Mouse (Mus musculus): ENCODE measurements around the gene Slc35b3.

Gene Slc35b3

DNA sequence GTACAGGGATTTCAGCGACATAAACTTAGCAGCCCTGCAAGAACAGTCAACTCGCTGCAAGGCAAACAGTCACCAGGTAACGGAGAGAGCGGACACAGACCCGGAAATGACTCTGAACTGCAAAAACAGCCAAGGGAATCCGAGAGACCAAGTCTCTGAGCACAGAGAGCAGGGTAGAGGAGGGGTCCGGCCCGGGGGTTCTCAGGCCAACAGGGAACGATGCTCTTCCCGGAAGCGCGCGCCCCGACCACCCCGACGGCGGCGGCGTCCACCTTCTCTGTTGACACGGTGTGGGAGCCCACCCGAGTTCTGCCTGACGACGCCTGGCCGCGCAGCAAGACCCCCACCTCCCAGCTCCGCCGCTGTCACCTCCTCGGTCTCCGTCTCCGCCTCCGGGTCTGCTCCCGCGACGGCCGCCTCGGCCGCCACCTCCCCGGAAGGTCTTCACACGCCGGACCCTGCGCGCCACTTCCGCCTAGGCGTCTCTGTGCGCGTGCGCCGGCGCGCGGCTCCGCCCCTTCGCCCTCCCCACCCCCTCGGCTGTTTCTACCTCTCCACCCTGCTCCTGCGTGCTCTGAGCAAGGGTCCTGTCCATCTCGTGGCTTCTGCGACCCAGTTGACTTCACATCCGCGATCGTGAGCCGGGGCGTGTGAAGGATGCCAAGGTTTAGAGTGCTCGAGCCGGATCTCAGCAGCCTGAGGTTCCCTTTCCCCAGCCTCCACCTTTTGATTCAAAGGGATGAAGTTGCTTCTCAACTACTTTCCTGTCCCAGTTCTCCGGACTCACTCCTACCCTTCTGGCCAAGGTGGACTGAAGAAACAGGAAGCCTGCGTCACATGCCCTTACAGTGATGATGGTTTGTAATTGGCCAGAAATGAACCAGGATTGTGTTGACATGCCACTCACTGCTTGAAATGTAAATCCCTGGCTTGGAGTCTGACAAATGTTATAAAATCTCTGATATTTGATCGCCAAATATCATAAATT is at the start of gene Slc35b3:
Slc35b3 (minus strand) TSS at position 813 of the 988 bp plus-strand sequence.
- DNase-seq (ENCODE audit: extremely low read depth, low read depth, low spot score), result no peak

GRCm38 (mm10) chr13:39010280-39010679 is 49.6 kb upstream of the Slc35b3 start:
- DNase-seq (ENCODE audit: extremely low read depth, low read depth, low spot score), result no peak

GRCm38 (mm10) chr13:39003101-39003762 is 42.6 kb upstream of the Slc35b3 start:
- no peak for DNase-seq (ENCODE audit: extremely low read depth, low read depth, low spot score)

DNA sequence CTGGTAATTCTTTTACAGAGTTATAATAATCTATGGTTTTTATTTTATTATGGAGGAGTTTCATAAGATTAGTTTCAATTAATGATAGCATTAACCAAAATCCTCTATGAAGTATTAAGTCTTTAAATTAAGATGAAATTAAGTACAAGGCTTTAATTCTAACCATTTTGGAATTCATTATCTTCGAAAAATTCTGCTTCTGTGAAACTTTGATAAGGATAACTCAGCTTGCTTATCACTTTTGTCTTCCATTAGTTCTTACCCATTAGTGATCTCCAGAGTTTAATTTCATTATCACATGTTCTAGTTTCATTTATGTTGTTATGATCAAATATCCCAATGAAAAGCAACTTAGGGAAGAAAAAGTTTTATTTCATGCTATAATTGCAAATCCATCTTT is 41.7 kb upstream of the Slc35b3 start:
- no peak for DNase-seq (ENCODE audit: extremely low read depth, low read depth, low spot score)

DNA sequence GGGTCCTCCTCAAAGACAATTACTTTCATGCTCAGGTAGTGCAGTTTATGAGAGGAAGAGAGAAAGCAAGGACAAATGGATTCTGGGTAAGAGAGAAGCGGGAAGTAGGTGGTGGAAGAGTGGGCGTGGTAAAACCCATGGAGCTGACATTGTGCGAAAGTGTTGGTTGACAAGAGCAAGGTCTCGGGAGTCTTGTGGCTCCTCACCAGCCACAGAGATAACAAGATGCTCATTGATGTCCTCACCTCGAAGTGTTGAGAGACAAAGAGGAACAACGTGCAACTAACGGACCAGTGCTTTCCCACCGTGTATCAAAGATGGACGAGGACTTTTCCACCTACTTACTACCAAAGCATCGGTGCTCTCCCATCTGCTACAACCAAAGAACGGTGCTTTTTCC is 40.8 kb upstream of the Slc35b3 start:
- DNase-seq (ENCODE audit: extremely low read depth, low read depth, low spot score), result no peak

DNA sequence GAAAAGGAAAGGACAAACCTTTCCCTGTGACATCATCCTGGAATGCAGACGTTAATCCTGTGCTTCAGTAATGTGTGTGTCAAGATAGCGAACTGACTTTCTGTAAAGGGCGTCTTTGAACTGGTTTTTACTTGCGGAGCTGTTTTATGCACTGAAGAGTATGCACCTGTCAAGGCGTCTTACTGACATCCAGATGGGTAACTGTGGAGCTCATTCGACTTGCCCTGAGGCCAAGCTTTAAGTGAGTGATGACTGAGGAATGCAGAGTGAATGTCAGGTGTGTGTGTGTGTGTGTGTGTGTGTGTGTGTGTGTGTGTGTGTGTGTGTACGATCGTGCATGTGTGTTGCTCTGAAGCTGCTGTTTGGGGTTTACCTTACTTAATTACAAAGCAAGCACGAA is 38.3 kb upstream of the Slc35b3 start:
- DNase-seq (ENCODE audit: extremely low read depth, low read depth, low spot score), result no peak

- no peak for DNase-seq (ENCODE audit: extremely low read depth, low read depth, low spot score)
Measured at GRCm38 (mm10) chr13:38992529-38992928, 31.9 kb upstream of the Slc35b3 start.

DNA sequence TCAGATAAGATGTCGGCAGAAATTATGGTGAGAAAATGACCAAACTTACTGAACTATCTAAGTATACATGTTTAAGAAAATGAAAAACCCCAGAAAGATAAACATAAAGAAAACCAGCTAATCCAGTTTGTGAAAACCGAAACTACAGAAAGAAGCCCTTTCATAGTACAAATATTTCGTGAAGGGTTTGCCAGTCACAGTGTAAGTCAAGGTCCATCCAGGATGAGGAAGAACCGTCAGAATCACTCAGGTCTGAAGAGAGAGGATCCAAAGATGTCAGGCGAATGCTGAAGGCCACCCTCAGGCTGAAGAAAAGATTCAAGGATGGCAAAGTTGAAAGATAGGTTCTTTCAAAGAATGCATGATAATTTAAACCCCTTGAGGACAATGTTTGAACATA is 23.1 kb upstream of the Slc35b3 start:
- DNase-seq (ENCODE audit: extremely low read depth, low read depth, low spot score), result no peak

DNA sequence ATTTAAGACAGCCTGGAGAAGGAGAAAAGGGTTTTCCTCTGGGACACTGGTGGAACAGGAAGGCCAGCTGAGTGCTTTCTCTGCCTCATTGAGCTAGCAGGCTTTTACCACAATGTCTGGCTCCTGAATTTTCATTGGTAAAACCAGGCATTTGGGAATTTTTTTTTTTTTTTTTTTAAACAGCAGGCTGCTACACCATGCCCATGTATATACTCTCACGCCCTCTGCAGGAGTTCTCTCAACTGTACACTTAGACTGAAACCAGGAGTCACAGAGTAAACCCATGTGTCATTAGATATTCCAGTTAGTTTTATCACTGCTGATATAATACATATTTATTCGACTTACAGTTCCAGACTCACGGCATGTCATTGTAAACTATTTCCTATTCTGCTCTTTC is 20.2 kb upstream of the Slc35b3 start:
- DNase-seq (ENCODE audit: extremely low read depth, low read depth, low spot score), result no peak

DNA sequence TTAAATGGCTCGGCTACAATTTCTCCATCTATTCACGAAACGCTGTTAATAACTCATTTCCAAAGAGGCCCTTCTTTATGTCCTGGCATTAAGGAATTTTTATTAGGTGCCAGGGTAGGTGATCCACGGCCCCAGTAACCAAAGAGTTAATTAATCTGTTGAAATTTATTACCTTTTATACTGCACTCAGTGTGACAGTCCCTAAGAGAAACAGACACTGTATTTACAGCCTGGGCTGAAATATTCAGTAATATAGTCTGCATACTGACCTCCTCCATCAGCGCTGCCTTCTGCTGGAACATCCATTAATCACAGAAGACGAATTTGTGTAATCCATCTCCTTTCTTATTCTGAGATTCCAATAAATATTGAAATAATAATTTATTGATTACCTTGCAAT is 16.3 kb upstream of the Slc35b3 start:
- no peak for DNase-seq (ENCODE audit: extremely low read depth, low read depth, low spot score)

- DNase-seq (ENCODE audit: extremely low read depth, low read depth, low spot score), result no peak
Measured at GRCm38 (mm10) chr13:38975853-38976252, 15.2 kb upstream of the Slc35b3 start.

DNA sequence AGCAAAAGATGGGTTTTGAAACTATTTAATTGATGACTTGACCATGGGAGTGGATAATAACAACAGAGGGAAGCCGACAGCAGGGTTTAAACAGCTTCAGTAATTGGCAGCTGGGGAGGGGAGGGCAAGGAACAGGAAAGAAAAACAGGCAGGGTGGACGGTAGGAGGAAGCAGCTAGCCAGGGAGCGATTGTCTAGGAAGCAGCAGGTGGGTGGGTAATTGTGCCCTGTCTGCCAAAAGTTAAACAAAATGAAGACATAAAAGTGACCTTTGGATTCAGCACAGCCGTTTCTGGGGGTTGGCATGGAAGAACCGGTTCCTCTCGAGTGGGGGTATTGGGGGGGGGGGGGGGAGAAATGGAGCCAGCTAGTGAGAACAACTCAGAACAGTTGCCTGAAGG is 11.9 kb upstream of the Slc35b3 start:
- no peak for DNase-seq (ENCODE audit: extremely low read depth, low read depth, low spot score)

- no peak for DNase-seq (ENCODE audit: extremely low read depth, low read depth, low spot score)
Measured at GRCm38 (mm10) chr13:38971047-38971446, 10.4 kb upstream of the Slc35b3 start.

- no peak for DNase-seq (ENCODE audit: extremely low read depth, low read depth, low spot score)
Measured at GRCm38 (mm10) chr13:38967518-38967917, 6.8 kb upstream of the Slc35b3 start.

DNA sequence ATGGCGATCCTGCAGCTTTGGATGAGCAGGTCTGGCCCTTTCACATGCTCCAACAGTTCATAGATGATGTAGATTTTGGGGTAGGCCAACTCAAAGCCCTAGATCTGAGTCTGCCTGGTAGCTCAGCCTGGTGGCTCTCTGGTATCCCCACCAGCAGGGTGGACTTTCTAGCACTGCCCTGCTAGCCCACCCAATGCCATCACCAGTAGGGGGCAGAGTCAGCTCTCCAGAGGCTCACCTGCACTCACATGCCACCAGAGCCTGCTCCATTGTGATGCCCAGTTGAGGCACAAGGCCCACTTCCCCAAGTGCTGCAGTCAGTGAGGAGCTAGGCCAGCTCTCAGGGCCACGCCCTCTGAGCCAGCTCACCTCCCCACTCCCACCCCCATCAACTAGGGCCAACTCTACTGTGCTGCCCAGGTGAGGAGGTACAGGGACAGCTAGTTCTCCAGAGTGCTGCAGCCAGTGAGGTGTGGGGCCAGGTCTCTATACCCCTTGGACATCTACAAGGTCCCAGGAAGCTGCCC is 6.3 kb upstream of the Slc35b3 start:
- no peak for DNase-seq (ENCODE audit: extremely low read depth, low read depth, low spot score)

DNA sequence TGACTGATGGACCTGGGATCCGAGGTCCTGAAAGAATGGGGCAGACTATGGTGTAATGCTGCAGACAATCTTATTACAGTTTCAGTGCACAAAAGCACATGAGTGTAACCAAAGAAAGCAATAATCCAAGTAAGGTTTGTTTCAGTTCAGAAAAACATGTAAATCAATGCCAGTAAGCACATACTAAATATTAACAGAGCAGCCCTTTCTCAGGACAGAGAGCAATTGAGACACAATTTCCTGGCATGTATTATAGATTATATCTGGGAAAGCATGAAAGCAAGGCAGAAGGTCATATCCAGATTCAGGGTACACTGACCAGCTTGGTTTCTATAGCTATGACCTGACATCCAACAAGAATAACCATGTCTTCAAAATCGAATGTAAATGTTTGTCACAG is 2.1 kb upstream of the Slc35b3 start:
- DNase-seq (ENCODE audit: extremely low read depth, low read depth, low spot score), result no peak

DNA sequence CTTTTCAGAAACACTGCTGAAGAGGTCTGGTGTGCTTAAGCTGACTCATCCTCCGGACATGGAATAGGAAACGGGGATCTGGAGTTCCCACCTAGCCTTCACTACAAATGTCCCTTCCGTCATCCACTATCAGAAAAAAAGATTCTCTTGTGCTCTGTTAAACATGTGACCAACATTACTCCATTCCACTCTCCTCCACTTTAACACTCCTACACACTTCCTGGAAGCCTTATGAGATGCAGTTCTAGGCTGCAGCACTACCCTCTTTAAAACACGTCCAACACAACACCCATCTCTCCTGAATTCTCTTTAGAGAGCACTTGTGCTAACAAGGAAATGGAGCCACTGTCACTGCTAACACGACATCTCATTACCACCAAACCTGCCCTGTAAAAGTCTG is 2.6 kb downstream of the Slc35b3 start:
- no peak for DNase-seq (ENCODE audit: extremely low read depth, low read depth, low spot score)

DNA sequence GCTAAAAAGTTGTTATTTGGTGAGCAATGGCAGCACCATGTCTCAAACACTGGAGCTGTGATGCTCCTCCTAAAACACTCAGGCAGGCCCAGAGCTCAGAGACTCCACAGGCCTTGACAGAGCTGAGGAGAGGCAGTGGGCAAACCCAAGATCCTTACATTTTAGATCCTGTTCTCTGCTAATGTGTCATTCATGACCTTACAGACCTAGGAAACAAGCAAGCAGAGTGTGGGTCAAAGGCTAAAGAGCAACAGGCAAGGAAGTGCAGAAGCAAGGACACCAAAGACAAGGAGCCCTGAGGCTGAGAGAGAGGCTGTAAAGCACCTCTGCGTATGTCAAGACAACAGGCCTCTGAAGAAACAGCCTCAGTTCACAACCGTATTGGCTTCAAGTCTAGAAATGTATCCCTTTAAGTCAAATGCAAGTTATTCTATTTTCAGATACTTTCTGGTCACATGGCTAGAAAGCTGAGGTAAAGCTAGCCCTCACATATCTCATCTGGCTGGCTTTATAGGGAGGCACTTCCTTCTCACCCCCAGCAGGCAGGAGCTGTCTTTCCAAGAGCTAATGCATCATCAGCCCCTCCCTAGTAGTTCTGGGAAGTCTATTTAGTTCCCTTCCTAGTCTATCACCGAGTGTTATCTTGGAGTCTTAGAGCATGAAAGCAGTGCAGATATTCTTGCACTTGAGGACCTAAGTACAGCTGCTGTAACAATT is 14.2 kb downstream of the Slc35b3 start:
- DNase-seq (ENCODE audit: extremely low read depth, low read depth, low spot score), result no peak

- DNase-seq (ENCODE audit: extremely low read depth, low read depth, low spot score), result no peak
Measured at GRCm38 (mm10) chr13:38945767-38946166, 14.9 kb downstream of the Slc35b3 start.

- DNase-seq (ENCODE audit: extremely low read depth, low read depth, low spot score), result no peak
Measured at GRCm38 (mm10) chr13:38944951-38945350, 15.7 kb downstream of the Slc35b3 start.

GRCm38 (mm10) chr13:38941786-38942185 is 18.9 kb downstream of the Slc35b3 start:
- no peak for DNase-seq (ENCODE audit: extremely low read depth, low read depth, low spot score)

All from fat pad, adult 2 months (tissue).